Mouse (Mus musculus) bone marrow macrophage, adult 2 months (primary cell): ENCODE results near the gene Ror2.

Source experiments
- CTCF ChIP-seq: IDR thresholded peaks from 2 replicates; pipeline ENCODE4 v1.5.1; 2012; ENCODE audit warnings: low read depth, mild to moderate bottlenecking, low read length, moderate library complexity
- POLR2A ChIP-seq: IDR thresholded peaks from 2 replicates; pipeline ENCODE4 v1.6.1; 2012; ENCODE audit warnings: mild to moderate bottlenecking, low read depth, low read length, borderline replicate concordance

GRCm38 (mm10) chr13:53194306-53194705 lies 91.6 kb downstream of the Ror2 start:
- TF ChIP-seq CTCF (no peak), POLR2A (no peak)
